ENCODE assay signal across 14 mouse cellular contexts in the genomic region with DNA sequence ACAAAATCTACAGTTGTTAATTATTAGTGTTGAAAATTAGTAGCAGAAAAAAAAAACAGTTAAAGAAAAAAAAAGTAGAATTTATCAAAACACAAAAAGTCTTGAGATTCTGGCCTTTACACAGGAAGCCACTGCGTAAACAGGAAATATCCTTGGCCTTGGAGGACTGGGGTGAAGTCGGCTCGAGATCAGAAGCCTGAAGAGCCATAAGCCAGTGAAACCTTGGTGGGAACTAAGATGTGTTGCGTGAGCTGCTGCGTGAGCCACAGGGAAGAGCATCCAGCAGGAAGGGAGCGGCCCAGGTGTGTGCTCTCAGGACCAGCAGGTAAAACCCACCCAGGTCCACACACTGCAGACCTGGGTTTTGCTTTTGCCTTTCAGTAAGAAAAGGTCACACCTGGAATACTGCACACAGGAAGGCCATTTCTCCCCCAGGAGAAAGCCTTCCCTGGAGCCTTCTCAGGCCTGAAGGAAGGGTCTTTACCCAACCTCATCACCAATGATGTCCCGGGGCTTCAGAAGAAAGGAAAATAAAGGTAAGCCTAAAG.
DNase-seq lines count a peak whose midpoint lies in the region; ATAC-seq and TF ChIP-seq lines count a peak whose summit lies in the region.
"Had no signal": no experiment of that assay in that cellular context is flagged by ENCODE, and none has a peak within 500 bp of the region (broad histone marks: within the 10 kb centered on the region; RNA-seq: fewer than 3 reads in every experiment).

No protein-coding gene starts in this region.

- no peak overlapping the region for H3K4me3 ChIP-seq in lung, postnatal 0 days (ENCODE audit: low read depth, low read length)
- no peak overlapping the region for H3K4me3 ChIP-seq in intestine, embryonic 15.5 days (replicated peaks)
- H3K4me3 ChIP-seq in midbrain, postnatal 0 days (ENCODE audit: low read depth, low read length), result no peak overlapping the region
- no peak overlapping the region for H3K4me3 ChIP-seq in limb, embryonic 10.5 days
- H3K4me3 ChIP-seq: embryonic facial prominence, embryonic 13.5 days had no signal

- H3K9me3 ChIP-seq in lung, postnatal 0 days (ENCODE audit: low read length), result no peaks in the 10 kb centered on the region
- H3K9me3 ChIP-seq in intestine, embryonic 15.5 days, result no peaks in the 10 kb centered on the region
- no peaks in the 10 kb centered on the region for H3K9me3 ChIP-seq in midbrain, postnatal 0 days (ENCODE audit: low read length)
- no peaks in the 10 kb centered on the region for H3K9me3 ChIP-seq in limb, embryonic 10.5 days (replicated peaks)
- H3K9me3 ChIP-seq: embryonic facial prominence, embryonic 13.5 days had no signal

- peak; percentile 38 for DNase-seq in kidney, adult 9 months
- no peak for DNase-seq in kidney, adult 18-20 months
- DNase-seq in lung, postnatal 10 days, result peak; percentile 38
- no peak for DNase-seq in lung, postnatal 0 days (ENCODE audit: low spot score)
- no peak for DNase-seq in midbrain, postnatal 0 days (ENCODE audit: low spot score)
- no peak for DNase-seq in limb, embryonic 10.5 days (ENCODE audit: low spot score)
- DNase-seq: adrenal gland, adult 2 months; cerebellum, adult 18-20 months; right cerebral cortex, postnatal 25 days; thymus, adult 2 months had no signal

- H3K27ac ChIP-seq in lung, postnatal 0 days (ENCODE audit: low read length), result no peak overlapping the region; the same call in 1 of the 2 replicates
- H3K27ac ChIP-seq in intestine, embryonic 15.5 days, result 0 out of 2 replicates have a peak overlapping the region, but pooled peaks have one; percentile 20
- H3K27ac ChIP-seq in midbrain, postnatal 0 days (ENCODE audit: low read depth, low read length), result peak overlapping the region; percentile 1; the same call in 1 of the 2 replicates
- H3K27ac ChIP-seq in limb, embryonic 10.5 days, result no peak overlapping the region
- H3K27ac ChIP-seq: embryonic facial prominence, embryonic 13.5 days; hindbrain, embryonic 14.5 days had no signal

- H3K9ac ChIP-seq in lung, postnatal 0 days (replicated peaks; ENCODE audit: low read depth), result no peak overlapping the region
- no peak overlapping the region for H3K9ac ChIP-seq in intestine, embryonic 15.5 days
- no peak overlapping the region for H3K9ac ChIP-seq in midbrain, postnatal 0 days (replicated peaks; ENCODE audit: low read length, poor library complexity, severe bottlenecking)
- H3K9ac ChIP-seq: embryonic facial prominence, embryonic 13.5 days; hindbrain, embryonic 14.5 days had no signal

- 51% methylated on average over 7 of the region's 7 CpGs for WGBS in lung, postnatal 0 days
- 60% methylated on average over 7 of the region's 7 CpGs for WGBS in intestine, embryonic 15.5 days
- WGBS in midbrain, postnatal 0 days, result 87% methylated on average over 7 of the region's 7 CpGs
- 91% methylated on average over 7 of the region's 7 CpGs for WGBS in limb, embryonic 10.5 days

- TF ChIP-seq EP300 in lung, postnatal 0 days (IDR thresholded peaks at IDR 0.05), result no peak

- TF ChIP-seq CTCF in lung, postnatal 0 days (IDR thresholded peaks at IDR 0.05), result no peak
- TF ChIP-seq CTCF in midbrain, postnatal 0 days (IDR thresholded peaks at IDR 0.05), result no peak

- no peak overlapping the region for H3K4me2 ChIP-seq in lung, postnatal 0 days (replicated peaks; ENCODE audit: low read depth, low read length)
- H3K4me2 ChIP-seq in intestine, embryonic 15.5 days (replicated peaks), result 0 out of 2 replicates have a peak overlapping the region, but pooled peaks have one; percentile 9
- no peak overlapping the region for H3K4me2 ChIP-seq in midbrain, postnatal 0 days (ENCODE audit: low read depth, low read length, poor library complexity, severe bottlenecking)
- H3K4me2 ChIP-seq: embryonic facial prominence, embryonic 13.5 days; hindbrain, embryonic 14.5 days had no signal

- peaks cover 2% of the 10 kb centered on the region; the same call in 1 of the 2 replicates for H3K4me1 ChIP-seq in lung, postnatal 0 days (ENCODE audit: insufficient read depth, low read depth, low read length)
- H3K4me1 ChIP-seq in intestine, embryonic 15.5 days (replicated peaks), result peaks cover 6% of the 10 kb centered on the region
- H3K4me1 ChIP-seq in midbrain, postnatal 0 days (ENCODE audit: insufficient read depth, low read length), result no peaks in the 10 kb centered on the region
- peaks cover 8% of the 10 kb centered on the region; the same call in 1 of the 2 replicates for H3K4me1 ChIP-seq in limb, embryonic 10.5 days

- ATAC-seq in lung, postnatal 0 days, result no peak
- ATAC-seq in intestine, embryonic 15.5 days, result peak; percentile 51
- no peak for ATAC-seq in midbrain, postnatal 0 days (ENCODE audit: low FRiP score)
- ATAC-seq: CD4-positive, CD25-positive, alpha-beta regulatory T cell, adult 4 months had no signal

- no peaks in the 10 kb centered on the region; the same call in 1 of the 2 replicates for H3K36me3 ChIP-seq in lung, postnatal 0 days (ENCODE audit: insufficient read depth, low read length)
- no peaks in the 10 kb centered on the region for H3K36me3 ChIP-seq in intestine, embryonic 15.5 days
- H3K36me3 ChIP-seq in midbrain, postnatal 0 days (ENCODE audit: insufficient read depth, low read length), result no peaks in the 10 kb centered on the region
- 0 out of 2 replicates have a peak, but pooled peaks cover 3% of the 10 kb centered on the region for H3K36me3 ChIP-seq in limb, embryonic 10.5 days

- no peaks in the 10 kb centered on the region for H3K27me3 ChIP-seq in lung, postnatal 0 days (replicated peaks; ENCODE audit: insufficient read depth, low read length)
- H3K27me3 ChIP-seq in intestine, embryonic 15.5 days (replicated peaks), result no peaks in the 10 kb centered on the region
- no peaks in the 10 kb centered on the region for H3K27me3 ChIP-seq in midbrain, postnatal 0 days (ENCODE audit: insufficient read depth, low read length)
- H3K27me3 ChIP-seq in limb, embryonic 10.5 days (ENCODE audit: low read depth, poor library complexity, severe bottlenecking), result no peaks in the 10 kb centered on the region
- H3K27me3 ChIP-seq: embryonic facial prominence, embryonic 13.5 days had no signal

Comparison
In these comparisons a context has a peak if more than half of its experiments do, and no peak if none do; other contexts are left out.
1. DNase-seq: peak in kidney, adult 9 months (single experiment) and lung, postnatal 10 days (single experiment); none in kidney, adult 18-20 months (single experiment), lung, postnatal 0 days (single experiment), midbrain, postnatal 0 days (single experiment) and limb, embryonic 10.5 days (single experiment).
2. H3K27ac ChIP-seq: peak in intestine, embryonic 15.5 days (single experiment) and midbrain, postnatal 0 days (single experiment); none in lung, postnatal 0 days (single experiment) and limb, embryonic 10.5 days (single experiment).